Mouse (Mus musculus) mesoderm, embryonic 11.5 days (tissue): ENCODE results near the gene Dpep3.
"Not testable (repeated sequence)": the region's sequence is repeated elsewhere in the genome, so short reads cannot be mapped to it uniquely, and the experiment has no call there.

Source experiments
- DNase-seq: peaks from one replicate; pipeline ENCODE4 v3.0.0-alpha.2; 2012; ENCODE audit warnings: low read depth, low spot score

Dpep3 gene

DNA sequence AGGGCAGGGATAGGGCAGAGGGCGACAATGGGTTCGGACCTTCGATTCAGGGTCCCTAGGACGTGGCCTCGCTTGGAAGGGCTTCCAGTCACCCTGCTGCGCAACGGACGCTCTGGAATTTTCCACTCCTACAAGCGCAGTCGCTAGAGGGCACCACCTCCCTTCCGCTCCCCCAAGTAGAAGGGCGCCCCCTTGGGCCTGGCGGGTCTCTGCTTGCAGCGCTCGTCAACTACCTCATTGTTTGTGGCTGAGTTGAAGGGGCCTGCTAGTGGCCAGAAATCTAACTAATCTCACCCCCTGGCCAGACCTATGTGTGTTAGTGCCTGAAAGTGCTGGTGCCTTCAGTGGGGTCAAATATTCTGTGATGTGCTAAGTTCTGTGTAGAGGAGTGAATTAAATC lies at the start of gene Dpep3:
Dpep3 (minus strand) TSS at position 105 of the 400 bp plus-strand sequence.
- DNase-seq: no peak

DNA sequence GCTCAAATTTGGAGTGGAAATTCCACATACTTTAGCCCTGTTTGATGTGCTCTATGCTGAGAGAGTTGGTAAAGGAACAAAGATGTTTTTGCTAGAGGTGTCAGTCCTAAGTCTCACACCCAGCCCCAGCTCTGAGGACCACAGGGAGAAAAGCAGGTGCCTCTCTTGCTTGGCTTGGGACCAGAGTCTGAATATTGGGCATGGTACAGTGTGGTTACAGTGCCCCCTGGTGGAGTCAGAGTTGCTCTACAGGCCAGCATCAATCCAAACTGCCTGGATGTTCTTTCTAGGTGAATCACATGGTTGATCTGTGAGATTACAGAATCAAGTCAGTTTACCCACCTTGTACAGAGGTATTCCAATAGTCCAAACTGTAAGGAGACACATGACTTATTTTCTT lies 43.3 kb upstream of the Dpep3 start:
- DNase-seq: peak; percentile 79

DNA sequence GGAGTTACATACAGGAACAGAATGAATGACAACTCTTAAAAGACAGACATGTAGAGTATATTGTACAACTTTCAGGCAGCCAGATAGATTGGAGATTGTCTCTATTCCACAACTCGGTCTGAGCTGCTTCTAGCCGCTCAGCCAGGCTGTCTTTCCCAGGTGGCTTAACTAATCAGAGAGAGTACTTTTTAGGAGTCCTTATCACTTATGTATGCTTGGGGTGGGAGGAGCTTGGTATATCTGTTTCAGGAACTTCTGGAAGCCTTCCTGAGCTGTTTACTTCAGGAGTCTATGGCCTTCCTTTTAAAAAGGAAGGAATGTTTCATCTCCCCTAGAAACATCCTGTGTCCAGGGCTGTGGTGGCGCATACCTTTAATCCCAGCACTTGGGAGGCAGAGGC lies 38.8 kb upstream of the Dpep3 start:
- DNase-seq: no peak

DNA sequence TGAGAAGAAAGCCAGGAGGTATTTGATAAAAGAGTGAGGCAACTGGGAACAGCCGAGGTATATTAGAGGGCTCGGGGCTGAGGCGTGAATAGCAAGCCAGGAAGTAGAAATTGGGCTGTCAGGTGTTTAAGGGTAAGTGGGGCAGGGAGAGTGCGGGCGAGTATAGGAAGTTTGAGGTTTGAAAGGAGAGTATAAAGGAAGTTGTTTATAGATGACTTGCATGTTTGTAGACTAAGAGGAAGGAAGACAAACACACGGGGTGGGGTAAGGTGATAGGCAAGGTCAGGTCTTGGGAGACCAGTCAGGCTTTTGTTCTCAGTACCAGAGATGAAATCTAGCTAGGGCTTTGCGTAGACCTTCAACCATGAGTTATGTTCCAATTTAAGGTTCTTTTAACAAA lies 37.9 kb upstream of the Dpep3 start:
- no peak for DNase-seq

DNA sequence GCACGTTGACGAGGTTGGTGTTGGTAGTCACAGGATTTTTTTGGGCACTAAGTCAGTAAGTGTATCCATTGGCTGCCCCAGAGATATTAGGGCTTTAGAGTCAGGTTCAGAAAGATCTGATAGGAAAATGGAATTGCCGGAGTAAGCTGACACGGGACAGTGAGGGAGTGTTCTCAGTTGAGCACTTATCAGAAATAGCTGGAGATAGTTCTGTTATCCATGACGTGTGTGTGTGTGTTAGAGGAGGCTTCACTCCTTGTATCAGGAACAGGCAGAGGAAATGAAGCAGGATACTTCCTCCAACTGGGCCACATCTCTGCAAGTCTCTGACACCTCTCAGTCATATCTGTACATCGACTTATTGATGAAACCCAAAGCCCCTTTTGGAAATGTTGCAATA lies 37.1 kb upstream of the Dpep3 start:
- no peak for DNase-seq

DNA sequence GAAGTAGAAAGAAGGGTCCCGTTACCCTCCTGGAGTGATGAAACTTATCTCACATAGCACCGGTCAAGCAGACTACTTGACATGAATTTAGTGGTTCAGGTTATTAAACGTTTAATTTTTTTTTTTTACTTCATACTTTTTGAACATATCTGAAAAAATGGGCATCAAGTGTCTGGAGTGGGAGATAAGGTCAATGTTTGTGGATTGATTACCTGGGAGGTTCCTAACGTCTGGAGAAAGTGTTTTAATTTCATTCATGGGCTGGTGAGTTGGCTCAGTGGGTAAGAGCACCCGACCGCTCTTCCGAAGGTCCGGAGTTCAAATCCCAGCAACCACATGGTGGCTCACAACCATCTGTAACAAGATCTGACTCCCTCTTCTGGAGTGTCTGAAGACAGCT lies 33.0 kb upstream of the Dpep3 start:
- DNase-seq: not testable (repeated sequence)

DNA sequence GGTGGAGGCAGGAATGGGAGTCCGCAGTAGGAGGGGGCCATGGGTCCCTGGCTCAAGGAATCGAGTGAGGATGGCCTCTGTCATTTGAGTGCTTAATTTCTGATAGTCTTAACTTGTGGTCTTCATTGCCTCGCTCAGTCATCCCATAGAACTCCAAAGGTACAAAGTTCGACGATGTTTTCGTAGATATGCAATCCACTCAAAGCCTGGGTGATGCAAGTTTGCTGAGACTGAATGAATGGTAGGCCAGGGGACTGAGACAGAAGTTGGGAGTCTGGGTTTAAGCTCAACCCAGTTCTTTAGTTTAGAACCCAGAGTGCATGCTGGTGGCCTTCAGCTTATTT lies 32.4 kb upstream of the Dpep3 start, which contains the start of gene Ddx28:
Ddx28 (minus strand) TSS at position 240 of the 344 bp plus-strand sequence.
- no peak for DNase-seq

DNA sequence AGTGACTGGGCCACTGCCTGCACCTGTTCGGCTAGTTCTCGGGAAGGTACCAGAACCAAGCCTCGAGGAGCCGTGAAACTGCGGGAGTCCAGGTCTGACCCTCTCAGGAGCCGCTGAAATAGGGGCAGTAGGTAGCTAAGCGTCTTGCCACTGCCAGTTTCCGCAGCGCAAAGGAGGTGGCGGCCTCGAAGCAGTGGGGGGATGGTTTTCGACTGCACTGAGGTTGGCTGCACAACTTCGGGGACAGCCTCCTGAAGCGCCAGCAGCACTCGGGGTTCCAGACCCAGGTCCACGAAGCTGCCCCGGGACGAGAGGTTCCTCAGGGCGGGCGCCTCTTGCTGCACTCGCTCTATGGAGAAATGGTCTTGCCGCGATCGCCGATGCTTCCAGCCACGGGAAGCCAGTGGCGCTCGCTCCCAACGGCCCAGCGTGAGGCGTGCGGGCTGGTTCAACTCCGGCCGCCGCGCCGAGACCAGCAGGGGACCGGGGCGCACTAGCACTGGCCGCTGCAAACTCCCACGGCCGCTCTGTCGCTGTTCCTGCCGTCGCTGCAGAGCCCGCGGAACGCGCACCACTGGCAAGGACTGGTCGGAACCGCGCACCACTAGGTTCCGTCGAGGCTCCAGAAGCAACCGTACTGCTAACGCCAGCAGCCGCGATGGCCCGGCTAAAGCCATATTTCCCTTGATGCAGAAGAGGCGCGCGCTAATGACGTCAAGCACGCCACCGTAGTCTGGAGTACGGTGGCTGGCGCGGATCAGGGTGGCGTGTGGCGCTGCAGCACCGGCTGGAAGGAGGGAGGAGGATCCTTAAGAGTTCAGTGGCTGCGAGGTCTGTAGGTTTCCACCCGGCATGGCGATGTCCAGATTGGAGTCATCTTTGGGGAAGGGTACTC lies 31.8 kb upstream of the Dpep3 start:
- DNase-seq: peak; percentile 94

DNA sequence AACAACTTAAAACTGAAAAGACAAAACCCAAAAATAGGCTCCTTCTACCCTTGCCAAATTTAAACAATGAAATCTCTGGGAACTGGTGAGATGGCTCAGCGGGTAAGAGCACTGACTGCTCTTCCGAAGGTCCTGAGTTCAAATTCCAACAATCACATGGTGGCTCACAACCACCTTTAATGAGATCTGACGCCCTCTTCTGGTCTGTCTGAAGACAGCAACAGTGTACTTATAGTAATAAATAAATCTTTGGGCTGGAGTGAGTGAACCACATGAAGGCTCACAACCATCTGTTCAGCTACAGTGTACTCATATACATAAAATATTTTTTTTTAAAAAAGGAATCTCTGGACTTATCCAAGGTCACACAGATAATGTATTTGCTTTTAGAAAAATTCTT lies 28.7 kb upstream of the Dpep3 start:
- DNase-seq: not testable (repeated sequence)

DNA sequence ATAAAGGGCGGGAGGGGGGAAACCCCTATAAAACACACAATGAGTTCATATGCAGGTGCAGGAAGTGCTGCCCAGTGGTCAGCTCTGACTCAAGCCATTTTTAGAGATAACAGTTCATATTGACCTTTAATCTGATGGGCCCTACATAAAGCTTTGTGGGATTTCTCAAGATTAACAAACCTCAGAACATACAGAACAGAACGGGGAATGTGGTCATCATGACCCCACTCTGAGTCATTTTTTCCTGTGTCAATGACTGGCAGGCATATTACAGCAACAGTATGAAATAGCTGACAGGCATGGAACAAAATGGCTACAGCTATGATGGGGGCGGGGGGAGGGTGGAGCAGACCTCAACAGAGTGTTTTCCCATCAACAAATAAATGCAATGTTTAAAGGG lies 27.9 kb upstream of the Dpep3 start:
- DNase-seq: no peak

DNA sequence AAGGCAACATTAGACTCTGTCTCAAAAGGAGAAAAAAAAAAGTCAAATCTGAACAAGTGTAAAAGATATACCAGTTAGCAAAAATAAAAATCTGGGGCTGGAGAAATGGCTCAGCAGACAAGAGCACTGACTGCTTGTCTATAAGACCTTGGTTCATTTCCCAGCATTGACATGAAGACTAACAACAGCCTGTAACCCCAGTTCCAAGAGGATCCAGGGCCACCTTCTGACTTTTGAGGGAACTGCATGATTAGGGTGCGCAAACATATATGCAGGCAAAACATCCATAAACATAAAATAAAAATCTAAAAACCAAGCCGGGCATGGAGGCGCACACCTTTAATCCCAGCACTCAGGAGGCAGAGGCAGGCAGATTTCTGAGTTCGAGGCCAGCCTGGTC lies 27.2 kb upstream of the Dpep3 start:
- no peak for DNase-seq

DNA sequence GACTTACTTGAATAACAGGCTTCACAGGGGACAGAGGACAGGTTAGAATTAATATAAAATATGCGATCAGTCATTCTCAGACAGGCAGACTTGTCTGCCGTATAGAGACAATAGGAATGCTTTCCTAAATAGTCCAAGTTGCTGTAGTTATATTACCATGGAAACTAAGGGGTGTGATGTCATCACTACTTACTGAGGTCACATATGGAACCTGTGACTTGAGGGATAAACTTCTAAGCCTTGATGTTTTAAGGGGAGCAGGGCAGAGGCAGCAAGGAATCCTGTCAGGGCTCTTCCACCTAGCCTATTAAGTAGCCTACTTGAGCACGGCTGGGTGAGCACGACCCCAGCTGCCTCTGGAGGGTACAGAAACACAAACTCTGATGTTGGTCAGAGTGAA lies 26.6 kb upstream of the Dpep3 start, which contains the start of gene Dpep2nb:
Dpep2nb (minus strand) TSS at position 101 of the 400 bp plus-strand sequence.
- no peak for DNase-seq

DNA sequence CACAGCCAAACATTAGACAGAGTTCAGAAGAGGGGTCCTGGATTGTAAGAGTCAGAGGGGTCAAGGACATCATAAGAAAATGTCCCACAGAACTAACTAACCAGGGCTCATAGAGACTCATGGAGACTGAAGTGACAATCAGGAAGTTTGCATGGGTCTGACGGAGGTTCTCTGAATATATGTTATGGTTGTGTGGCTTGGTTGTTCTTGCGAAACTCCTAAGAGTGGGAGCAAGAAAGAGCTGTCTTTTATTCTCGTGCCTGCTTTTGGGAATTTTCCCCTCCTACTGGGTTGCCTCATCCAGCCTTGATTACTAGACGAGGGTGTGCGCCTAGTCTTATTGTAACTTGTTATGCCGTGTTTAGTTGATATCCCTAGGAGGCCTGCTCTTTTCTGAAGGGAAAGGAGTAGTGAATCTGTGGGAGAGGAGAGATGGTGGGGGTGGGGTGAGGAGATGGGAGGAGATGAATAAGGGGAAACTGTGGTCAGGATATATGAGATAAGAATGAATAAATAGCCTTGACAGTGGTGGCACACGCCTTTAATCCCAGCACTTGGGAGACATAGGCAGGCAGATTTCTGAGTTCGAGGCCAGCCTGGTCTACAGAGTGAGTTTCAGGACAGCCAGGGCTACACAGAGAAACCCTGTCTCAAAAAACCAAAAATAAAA lies 25.4 kb upstream of the Dpep3 start:
- no peak for DNase-seq

DNA sequence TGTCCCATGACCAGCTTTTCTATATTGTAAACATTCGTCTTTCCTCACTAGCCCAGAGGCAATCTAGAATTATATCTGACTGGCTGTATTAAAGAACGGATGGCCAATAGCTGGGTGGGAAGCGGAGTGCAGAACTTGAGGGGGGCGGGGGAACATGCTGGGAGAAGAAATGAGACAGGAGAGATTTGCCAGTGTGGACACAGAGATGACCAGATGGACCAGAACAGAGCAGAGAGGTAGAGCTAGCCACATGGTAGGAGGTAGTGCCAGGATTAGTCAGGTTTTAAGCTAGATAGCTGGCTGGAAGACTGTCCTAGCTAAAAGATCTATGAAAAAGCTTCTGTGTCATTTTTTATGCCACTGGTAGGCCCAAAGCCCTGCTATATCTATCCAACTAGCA lies 22.7 kb upstream of the Dpep3 start:
- no peak for DNase-seq

DNA sequence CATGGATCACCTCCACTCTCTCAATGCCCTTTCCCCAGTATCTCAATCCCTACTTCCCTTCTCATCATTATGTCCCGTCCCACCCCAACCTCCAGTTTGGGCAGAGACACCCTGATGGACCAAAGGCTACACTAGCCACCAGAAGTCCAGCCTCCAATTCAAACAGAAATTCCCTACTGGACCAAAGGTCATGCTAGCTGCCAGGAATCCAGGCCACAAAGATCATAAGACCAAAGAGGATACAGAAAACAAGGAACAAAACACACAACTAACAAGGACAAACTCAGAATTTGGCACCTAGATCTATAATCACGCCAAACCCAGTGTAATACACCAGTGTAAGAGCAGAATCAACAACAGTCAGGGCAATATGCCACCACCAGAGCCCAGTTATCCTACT lies 19.7 kb upstream of the Dpep3 start:
- DNase-seq: no peak

DNA sequence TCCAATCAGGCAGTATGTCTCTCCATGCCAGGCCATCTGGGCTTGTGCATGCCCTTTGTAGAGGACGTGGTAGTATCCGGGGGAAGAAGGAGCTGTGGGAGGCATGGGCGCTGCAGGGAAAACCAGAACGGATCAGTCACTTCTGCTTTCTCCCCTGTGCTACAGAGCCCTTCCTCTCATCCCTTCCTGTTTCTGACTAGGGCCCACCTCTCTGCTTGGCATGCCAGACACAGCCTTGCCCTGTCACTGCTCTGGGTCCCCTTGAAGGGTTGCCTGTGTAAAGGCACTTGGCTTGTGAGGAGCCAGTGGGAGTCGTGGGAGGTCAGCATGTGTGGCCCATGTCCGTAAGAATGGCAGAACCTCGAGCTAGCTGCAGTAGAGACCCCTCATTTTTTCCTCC lies 17.1 kb upstream of the Dpep3 start:
- no peak for DNase-seq

DNA sequence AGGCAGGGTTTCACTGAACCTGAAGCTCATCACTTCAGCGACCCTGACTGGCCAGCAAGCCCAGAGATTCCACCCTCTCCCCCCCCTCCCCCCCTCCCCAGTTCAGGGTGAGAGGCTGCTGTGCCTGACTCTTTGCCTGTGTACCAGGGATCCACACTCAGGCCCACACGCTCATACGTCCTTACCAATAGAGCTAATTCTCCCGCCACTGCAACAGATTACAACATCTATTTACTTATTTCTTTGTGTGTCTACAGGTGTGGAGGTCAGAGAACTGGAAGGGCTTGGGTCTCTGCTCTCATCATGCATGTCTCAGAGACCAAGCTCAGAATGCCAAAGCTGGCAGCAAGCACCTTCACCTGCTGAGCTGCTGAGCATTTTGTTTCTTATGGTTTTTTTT lies 14.0 kb upstream of the Dpep3 start:
- DNase-seq: no peak

DNA sequence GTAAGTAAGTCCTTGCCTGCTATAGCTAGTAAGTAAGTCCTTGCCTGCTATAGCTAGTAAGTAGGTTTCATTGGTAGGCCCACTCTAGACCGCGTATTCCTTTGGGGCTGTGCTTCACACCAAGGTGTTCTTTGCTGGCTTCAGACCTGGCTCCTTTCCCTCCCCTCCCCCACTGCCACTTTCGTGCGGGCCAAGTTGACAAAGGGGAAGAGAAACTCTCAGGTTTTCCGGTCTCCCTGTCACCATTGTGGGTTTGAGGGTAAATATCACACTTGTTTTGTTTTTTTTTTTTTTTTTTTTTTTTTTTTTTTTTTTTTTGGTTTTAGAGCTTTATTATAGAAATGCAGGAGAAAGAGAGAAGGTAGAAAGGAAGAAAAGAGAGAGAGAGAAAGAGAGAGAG lies 13.3 kb upstream of the Dpep3 start:
- no peak for DNase-seq

DNA sequence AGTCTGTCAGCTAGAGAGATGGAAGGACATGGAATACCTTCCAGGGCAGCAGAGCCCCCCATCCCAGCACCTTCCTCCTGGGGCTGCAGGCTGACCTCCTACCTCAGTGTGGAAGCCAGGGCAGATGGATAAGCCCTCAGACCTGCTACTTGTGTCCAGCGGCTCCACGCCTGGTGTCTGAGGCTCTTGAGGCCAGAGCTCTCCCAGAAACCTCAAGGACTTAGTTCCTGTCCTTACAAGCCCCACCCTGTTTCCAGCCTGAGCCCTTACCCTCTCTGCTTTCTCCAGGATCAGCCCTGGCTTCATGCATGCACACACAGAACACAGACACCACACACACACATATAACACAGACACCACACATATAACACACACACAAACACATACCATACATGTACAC lies 12.3 kb upstream of the Dpep3 start:
- DNase-seq: no peak

DNA sequence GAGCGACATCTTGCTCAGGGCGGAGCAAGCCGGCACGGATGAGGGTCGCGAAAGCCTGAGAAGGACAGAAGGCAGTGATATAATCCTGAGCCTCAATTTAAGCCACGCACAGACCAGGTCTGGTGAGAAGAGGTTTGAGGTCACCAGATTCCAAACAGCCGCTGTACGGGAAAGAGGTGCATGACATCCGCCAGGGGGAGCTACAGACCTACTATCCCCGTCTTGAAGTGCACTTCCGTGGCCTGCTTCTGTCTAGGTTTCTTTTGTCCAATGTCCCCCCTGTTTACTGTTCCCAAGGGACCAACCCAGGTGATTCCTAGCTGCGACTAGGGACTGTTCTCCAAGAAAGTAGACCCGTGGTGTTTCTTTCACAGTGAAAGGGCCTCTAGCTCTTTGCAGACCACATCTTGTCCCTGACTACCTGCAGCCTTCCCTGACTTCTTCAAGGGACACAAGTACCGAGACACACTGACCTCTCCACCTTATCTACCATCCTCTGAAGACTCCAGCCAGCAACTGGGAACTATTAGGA lies 11.7 kb upstream of the Dpep3 start, which contains the start of gene Dus2:
Dus2 (plus strand) TSS at position 482 of the 532 bp plus-strand sequence.
- DNase-seq: peak; percentile 91

DNA sequence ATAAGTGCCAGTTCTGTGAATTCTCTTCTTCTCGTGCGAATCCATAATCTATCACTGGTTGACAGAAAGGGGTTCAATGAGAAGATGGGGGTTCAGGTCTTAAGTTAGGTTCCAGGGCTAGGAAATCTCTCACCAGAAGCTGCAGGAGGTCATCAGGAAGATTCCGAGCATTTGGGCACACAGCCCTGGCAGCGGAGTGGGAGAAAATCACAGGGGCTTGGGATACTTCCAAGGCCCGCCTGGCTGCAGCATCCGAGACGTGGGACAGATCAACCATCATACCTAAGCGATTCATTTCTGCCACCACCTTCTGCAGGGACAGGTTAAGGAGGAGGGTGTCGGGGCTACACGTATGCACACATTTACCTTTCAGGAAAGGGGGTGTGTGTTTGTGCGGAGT lies 9.3 kb upstream of the Dpep3 start:
- no peak for DNase-seq

DNA sequence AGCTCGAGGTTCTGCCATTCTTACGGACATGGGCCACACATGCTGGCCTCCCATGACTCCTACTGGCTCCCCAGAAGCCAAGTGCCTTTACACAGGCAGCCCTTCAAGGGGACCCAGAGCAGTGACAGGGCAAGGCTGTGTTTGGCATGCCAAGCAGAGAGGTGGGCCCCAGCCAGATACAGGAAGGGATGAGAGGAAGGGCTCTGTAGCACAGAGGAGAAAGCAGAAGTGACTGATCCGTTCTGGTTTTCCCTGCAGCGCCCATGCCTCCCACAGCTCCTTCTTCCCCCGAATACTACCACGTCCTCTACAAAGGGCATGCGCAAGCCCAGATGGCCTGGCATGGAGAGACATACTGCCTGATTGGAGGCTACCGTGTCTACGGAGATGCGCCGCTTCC lies 4.2 kb upstream of the Dpep3 start:
- DNase-seq: not testable (repeated sequence)

DNA sequence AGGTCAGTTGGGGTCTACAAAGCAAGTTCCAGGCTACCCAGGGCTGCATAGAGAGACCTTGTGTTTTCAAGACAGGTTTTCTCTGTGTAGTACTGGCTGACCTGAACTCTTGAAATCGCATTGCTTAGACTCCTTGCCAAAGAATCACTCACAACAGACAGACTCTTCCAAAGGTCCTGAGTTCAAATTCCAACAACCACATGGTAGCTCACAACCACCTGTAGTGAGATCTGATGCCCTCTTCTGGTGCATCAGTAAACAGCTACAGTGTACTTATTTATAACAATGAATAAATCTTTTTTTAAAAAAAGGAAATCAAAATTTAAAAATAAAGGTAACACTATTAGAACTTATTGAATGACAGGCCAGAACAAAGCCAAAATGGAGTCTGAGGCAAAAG lies 1.9 kb upstream of the Dpep3 start:
- no peak for DNase-seq
